Mouse (Mus musculus) adrenal gland, adult 2 months (tissue): ENCODE results near the gene Tmem256. TPM values are rescaled to one million over a fixed set of nuclear protein-coding genes. Genes with fewer than 3 reads are reported as not detected.
A peak's percentile ranks its signal among the peaks of the same experiment; 100 is the strongest.

Experiments used
- DNase-seq: peaks from one replicate; pipeline ENCODE4 v3.0.0; 2021
- polyA plus RNA-seq: library from polyadenylated mRNA; depleted of rRNA; stranded (reverse); fragments of >200 nt; gene quantifications from 2 replicates; pipeline ENCODE4 v1.2.3, GENCODE M21; 2012
- total RNA-seq, 2 experiments: library from RNA; stranded (reverse); gene quantifications; 2 replicates each; pipeline ENCODE4 v1.2.3; 2021

Gene Tmem256
- total and polyA plus RNA-seq, 3 experiments = 116 to 173 (median 139) TPM

GRCm38 (mm10) chr11:69815155-69815554, 23.2 kb upstream of the Tmem256 start, which contains the start of gene Gm39566:
TSS of gene Gm39566 (minus strand) at chr11:69815298.
- no peak for DNase-seq

- no peak for DNase-seq
These were observed 21.8 kb upstream of the Tmem256 start for GRCm38 (mm10) chr11:69816520-69816919.

GRCm38 (mm10) chr11:69818365-69818764, 19.9 kb upstream of the Tmem256 start, which contains the start of gene Spem2:
TSS of gene Spem2 (minus strand) at chr11:69818465.
- DNase-seq = no peak

- no peak for DNase-seq
These were observed 19.4 kb upstream of the Tmem256 start for GRCm38 (mm10) chr11:69818871-69819270.

- no peak for DNase-seq
These were observed 16.2 kb upstream of the Tmem256 start, which contains the start of gene Spem1 for GRCm38 (mm10) chr11:69822080-69822479. TSS of gene Spem1 (minus strand) at chr11:69822180.

- no peak for DNase-seq
These were observed 14.9 kb upstream of the Tmem256 start for GRCm38 (mm10) chr11:69823456-69823855.

- no peak for DNase-seq
These were observed 9.5 kb upstream of the Tmem256 start for GRCm38 (mm10) chr11:69828832-69829231.

GRCm38 (mm10) chr11:69833554-69833953, 4.8 kb upstream of the Tmem256 start:
- DNase-seq = no peak

- peak; percentile 47 for DNase-seq
These were observed 4.2 kb upstream of the Tmem256 start for GRCm38 (mm10) chr11:69834001-69834549.

- no peak for DNase-seq
These were observed 2.9 kb upstream of the Tmem256 start for GRCm38 (mm10) chr11:69835326-69835965.

GRCm38 (mm10) chr11:69835966-69836335, 2.4 kb upstream of the Tmem256 start:
- DNase-seq = no peak

GRCm38 (mm10) chr11:69836703-69837576, 1.4 kb upstream of the Tmem256 start:
- DNase-seq = no peak

GRCm38 (mm10) chr11:69837604-69837951, 736 bp upstream of the Tmem256 start, which contains the start of gene Nlgn2:
TSS of gene Nlgn2 (minus strand) at chr11:69837784.
- no peak for DNase-seq

GRCm38 (mm10) chr11:69838714-69839104, 395 bp downstream of the Tmem256 start:
- DNase-seq = no peak

- peak; percentile 95 for DNase-seq
These were observed 7.9 kb downstream of the Tmem256 start, which contains the start of gene Plscr3 for GRCm38 (mm10) chr11:69846198-69846680. TSS of gene Plscr3 (plus strand) at chr11:69846376.

GRCm38 (mm10) chr11:69846738-69847688, 8.7 kb downstream of the Tmem256 start:
- DNase-seq = peak; percentile 43

GRCm38 (mm10) chr11:69848021-69848420, 9.7 kb downstream of the Tmem256 start:
- no peak for DNase-seq

- DNase-seq = no peak
These were observed 10.8 kb downstream of the Tmem256 start for GRCm38 (mm10) chr11:69849128-69849527.

- DNase-seq = no peak
These were observed 11.6 kb downstream of the Tmem256 start for GRCm38 (mm10) chr11:69849884-69850283.

- DNase-seq = no peak
These were observed 12.4 kb downstream of the Tmem256 start for GRCm38 (mm10) chr11:69850754-69851153.

GRCm38 (mm10) chr11:69853994-69854393, 15.7 kb downstream of the Tmem256 start:
- DNase-seq = no peak
